Mouse (Mus musculus) lung, postnatal 36 days (tissue): ENCODE results near the gene Klhl35.

Experiments
- DNase-seq: peaks from one replicate; pipeline ENCODE4 v3.0.0; 2022; ENCODE audit warnings: mixed read lengths

Gene Klhl35

DNA sequence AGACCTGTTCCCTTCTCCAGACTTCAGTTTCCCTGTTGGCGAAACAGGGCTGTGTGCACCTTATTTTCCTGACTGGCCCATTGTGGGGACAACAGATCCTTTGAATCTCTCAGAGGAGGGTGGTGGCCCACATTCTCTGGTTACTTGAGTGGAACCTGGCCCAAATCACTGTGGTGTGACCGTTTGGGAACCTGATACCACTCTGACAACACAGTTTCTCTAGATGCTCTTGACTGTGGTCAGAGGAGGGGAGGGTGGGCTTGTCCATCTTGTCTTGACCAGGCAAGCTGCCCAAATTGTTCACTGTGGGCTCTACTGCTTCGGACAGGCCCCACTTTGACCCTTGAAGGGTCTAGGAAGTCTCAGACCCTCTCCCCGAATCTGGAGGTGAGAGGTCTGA is 11.8 kb upstream of the Klhl35 start:
- DNase-seq = no peak

GRCm38 (mm10) chr7:99458849-99459248 is 7.0 kb upstream of the Klhl35 start:
- no peak for DNase-seq

DNA sequence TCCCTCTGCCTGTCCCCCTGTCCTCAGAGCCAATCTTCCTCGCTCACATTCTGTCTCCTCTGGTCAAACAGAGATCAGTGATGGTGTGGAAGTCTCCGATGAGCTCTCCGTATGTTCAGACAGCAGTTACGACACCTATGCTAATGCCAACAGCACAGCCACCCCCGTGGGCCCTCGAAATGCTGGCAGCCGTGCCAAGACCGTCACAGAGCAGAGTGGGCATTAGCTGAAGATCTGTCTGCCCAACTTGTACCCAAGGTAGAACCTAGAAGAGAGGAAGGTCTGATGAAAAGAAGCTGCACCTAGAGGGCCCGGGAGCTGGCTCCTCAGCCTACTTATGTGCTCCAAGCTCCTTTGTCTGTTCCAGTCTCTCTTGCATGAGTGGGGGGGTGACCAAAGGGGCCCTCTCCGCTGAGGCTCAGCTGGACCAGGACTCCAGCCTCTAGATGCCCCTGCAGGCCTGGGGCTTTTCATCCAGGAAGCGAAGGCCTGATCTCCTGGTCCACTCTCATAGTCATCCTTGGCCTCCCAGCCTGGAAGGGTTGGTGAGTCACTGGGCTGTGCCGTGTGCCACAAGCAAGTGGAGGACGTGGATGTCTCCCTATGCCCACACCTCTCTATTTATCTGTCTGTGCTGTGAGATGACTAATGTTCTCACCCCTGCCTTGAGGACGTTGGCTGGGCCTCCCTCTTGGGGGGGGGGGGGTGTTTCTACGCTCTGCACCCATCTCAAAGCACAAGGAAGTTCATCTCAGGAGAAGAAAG is 5.7 kb upstream of the Klhl35 start:
- no peak for DNase-seq

- no peak for DNase-seq
These were observed 2.7 kb upstream of the Klhl35 start for GRCm38 (mm10) chr7:99463120-99463519.

DNA sequence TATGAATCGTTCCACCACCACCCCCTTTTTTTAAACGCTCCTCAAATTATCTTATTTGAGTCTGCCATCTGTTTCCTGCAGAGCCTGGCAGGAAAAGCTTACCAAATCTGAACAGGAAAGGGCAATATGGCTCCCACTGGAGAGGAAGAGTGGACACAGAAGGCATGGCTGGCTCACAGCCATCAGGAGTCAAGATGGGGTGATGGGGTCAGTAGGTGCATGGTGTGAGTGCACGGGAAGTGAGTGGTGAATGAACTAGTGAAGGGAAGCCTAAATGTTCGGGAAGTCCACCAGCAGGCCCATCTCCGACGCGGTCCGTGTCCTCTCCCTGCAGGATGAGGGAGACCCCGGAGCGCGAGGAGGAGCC is 2.1 kb downstream of the Klhl35 start:
- DNase-seq = peak; percentile 65

- peak; percentile 72 for DNase-seq
These were observed 2.7 kb downstream of the Klhl35 start for GRCm38 (mm10) chr7:99468283-99469132.

DNA sequence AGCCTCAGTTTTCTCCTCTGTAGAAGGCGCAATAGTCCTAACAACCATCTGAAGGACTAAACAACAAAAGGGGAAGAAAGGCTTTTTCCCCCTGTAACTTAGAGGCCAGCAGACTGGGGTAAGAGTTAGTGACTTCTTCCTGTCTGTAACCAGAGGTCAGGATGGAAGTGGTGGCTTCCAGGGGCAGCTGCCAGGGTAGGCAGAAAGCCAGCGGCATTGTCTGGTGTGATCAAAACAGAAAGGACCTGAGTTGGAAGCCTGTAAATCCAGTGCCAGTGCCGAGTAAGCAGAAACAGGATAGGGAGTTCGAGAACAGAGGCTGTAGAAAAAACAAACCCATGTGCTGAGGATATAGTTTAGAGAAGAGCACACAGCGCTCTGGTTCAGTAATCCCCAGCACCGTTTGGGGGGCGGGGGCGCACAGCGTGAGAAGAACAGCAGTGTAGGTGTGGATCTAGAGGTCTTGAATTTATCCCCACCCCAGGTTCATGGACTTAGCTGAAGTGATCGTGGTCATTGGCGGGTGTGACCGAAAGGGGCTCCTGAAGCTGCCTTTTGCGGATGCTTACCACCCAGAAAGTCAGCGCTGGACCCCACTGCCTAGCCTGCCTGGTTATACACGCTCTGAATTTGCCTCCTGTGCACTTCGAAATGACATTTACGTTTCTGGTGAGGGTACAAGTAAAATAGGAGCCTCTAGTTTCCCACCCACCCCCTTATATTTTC is 4.0 kb downstream of the Klhl35 start:
- DNase-seq = peak; percentile 79

DNA sequence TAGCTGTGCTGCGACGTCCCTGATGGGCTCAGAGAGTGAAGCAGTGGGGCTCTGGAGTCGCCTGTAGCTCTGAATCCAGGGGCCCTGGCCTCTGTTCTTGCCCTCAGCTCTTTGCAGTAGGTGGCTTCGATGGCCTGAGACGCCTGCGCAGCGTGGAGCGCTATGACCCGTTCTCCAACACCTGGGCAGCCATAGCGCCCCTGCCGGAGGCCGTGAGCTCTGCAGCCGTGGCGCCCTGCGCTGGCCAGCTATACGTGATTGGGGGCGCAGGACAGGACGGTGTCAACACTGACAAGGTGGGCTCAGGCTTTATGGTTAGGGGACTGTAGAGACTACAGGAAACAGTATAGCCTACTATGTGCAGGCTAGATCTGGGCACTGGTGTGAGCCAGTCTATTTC is 5.8 kb downstream of the Klhl35 start:
- no peak for DNase-seq

GRCm38 (mm10) chr7:99473638-99474407 is 8.0 kb downstream of the Klhl35 start:
- DNase-seq = no peak

GRCm38 (mm10) chr7:99474836-99475561 is 9.2 kb downstream of the Klhl35 start:
- DNase-seq = peak; percentile 80

- DNase-seq = no peak
These were observed 9.7 kb downstream of the Klhl35 start for GRCm38 (mm10) chr7:99475562-99475911.

- DNase-seq = no peak
These were observed 10.8 kb downstream of the Klhl35 start for GRCm38 (mm10) chr7:99476558-99477114.

DNA sequence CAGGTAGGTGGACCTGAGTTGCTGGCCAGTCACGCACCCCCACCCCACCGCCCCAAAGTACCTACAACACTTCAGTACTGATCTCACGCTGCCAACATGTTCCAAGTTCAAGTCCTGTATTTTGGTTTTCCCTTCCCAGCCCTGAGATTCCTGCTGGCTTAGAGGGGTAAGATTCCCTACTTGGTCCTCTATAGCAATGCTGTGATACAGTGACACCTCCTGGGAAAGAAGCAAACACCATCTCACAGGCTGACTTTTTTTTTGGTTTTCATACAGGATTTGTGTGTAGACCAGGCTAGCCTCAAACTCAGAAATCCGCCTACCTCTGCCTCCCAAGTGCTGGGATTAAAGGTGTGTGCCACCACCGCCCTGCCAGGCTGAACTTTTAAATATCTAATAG is 11.4 kb downstream of the Klhl35 start:
- DNase-seq = no peak

- no peak for DNase-seq
These were observed 16.8 kb downstream of the Klhl35 start for GRCm38 (mm10) chr7:99482637-99483036.

GRCm38 (mm10) chr7:99483271-99483923 is 17.6 kb downstream of the Klhl35 start, which contains the start of gene Rps3:
Rps3 (minus strand) TSS chr7:99483738.
- peak; percentile 98 for DNase-seq

DNA sequence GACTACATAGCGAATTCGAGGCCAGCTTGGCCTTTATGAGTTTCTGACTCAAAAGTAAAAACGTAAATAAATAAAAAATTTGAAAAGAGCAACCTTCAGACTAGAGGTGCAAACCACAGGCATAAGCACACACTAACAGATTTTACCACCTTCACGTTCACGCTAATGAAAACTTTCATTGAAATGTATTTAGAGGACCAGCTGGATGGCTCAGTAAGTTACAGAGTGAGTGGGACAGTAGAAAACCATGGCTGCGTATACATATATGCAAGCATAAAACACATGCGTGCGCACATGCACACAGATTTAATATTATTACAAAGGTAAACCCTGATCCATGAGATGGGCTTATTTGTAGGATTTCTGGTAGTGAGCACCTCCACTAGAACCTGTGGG is 18.1 kb downstream of the Klhl35 start:
- no peak for DNase-seq

DNA sequence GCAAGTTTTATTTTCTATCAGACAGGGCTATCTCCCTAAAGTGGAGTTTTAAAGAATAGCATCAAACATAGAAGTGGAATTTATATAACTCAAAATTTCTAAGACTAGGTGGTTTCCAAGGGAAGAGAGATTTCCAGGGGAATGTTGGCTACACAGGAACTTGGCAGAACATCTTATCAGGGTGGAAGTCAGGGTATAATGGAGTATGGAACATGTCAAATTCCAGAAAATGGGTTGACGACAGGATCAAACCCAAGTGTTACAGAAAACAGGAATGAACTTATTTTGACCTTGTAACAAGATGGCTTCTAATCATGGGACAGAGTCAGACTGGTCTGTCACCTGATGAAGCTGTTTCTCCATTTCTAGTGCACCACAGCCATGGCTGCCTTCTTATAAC is 18.9 kb downstream of the Klhl35 start:
- DNase-seq = no peak

GRCm38 (mm10) chr7:99489708-99490107 is 23.9 kb downstream of the Klhl35 start:
- no peak for DNase-seq

DNA sequence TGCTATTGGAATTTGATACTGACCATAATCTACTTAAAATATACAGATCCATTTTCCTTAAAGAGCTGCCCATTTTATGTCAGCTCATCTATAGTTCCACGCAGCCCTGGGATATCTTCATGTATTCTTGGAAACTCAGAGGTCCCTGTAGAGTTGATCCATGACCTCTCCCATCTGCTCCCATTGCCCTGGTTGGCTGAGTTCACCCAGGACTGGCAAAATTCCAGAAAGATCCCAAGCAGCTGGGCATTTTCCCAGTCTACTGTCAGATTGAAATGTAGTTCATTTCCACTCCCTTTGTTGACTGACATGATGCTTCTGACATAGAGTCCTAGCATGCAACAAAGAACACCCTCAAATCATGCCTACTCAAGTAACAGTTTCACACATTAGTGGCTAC is 33.3 kb downstream of the Klhl35 start:
- peak; percentile 52 for DNase-seq

GRCm38 (mm10) chr7:99500201-99500600 is 34.4 kb downstream of the Klhl35 start:
- peak; percentile 92 for DNase-seq

- DNase-seq = peak; percentile 25
These were observed 34.9 kb downstream of the Klhl35 start for GRCm38 (mm10) chr7:99500655-99501054.
